Mouse (Mus musculus): ENCODE results near the gene Kcnip1.

Kcnip1 gene

GRCm38 (mm10) chr11:33821331-33821730, 171.6 kb downstream of the Kcnip1 start:
- DNase-seq = no peak

- DNase-seq = no peak
These were observed 172.1 kb downstream of the Kcnip1 start for GRCm38 (mm10) chr11:33820876-33821275.

GRCm38 (mm10) chr11:33818861-33819503, 174.0 kb downstream of the Kcnip1 start:
- no peak for DNase-seq

- DNase-seq = no peak
These were observed 176.9 kb downstream of the Kcnip1 start for GRCm38 (mm10) chr11:33816020-33816419.

DNA sequence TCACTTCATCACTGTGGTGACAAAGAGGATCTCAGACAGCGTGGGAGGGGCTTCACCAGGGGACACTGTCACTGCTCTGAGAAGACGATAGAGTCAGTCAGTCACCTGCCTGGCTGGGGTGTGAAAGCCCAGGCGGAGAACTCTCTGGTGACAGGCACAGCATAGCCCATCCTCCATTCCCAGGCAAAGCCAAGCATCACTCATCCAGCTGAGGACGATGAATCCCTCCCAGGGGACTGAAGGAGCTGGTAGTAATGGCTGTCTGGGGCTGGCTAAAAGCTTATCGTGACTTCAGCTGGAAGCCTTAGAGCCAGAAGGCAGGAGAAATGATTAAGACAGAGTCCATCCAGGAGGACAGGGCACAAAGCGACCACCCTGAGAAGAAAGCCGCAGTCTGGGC, 182.8 kb downstream of the Kcnip1 start:
- DNase-seq = no peak

GRCm38 (mm10) chr11:33803093-33803492, 189.9 kb downstream of the Kcnip1 start:
- DNase-seq = no peak

GRCm38 (mm10) chr11:33800436-33801088, 192.4 kb downstream of the Kcnip1 start:
- no peak for DNase-seq

- no peak for DNase-seq
These were observed 193.0 kb downstream of the Kcnip1 start for GRCm38 (mm10) chr11:33799933-33800332.

DNA sequence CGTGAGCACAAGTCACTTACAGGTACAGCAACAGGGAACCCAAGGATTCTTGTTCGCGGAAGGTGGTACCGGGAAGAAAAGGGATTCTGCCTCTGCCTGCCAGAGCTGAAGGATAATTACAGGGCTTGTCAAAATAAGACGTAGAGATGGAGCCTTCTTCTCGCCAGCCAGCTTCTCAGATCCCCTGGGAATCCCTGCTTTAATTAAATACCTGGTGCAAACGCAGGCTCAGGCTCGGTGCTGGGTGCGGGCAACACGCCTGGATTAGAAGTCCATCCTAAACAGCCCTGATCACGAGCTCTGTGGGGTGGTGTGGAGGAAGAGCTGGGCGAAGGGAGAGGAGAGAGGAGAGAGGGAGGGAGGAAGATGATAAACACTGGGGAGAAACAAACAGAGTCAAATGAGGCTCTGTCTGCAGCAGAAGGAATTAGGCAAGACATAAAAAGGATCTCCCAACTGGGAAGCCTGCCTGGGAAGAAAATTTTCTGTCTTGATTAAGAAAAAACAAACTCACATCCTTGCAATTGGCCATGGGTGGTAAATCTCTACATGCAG, 194.8 kb downstream of the Kcnip1 start:
- no peak for DNase-seq

GRCm38 (mm10) chr11:33787362-33787761, 205.6 kb downstream of the Kcnip1 start:
- peak in 1 of 2 experiments; percentile 11 for DNase-seq

DNA sequence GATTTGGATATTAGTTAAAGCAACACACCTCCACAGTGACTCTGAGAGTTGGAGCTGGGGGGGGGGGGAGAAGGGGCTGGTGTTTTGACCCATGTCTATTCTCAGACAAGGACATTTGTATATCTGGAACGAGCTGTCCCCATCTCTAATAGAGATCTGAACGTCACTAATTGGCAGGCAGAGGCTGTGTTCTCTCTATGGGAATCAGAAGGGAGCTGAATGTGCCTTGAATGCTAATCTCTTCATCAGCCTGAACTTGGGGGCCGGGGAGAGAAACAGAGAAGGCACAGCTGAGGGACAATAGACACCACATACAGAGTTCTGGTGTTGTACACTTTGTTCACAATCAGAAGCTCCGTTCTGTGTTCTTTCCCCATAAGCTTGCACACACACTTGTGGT, 206.4 kb downstream of the Kcnip1 start:
- DNase-seq = no peak

GRCm38 (mm10) chr11:33781561-33781971, 211.4 kb downstream of the Kcnip1 start:
- no peak for DNase-seq

DNA sequence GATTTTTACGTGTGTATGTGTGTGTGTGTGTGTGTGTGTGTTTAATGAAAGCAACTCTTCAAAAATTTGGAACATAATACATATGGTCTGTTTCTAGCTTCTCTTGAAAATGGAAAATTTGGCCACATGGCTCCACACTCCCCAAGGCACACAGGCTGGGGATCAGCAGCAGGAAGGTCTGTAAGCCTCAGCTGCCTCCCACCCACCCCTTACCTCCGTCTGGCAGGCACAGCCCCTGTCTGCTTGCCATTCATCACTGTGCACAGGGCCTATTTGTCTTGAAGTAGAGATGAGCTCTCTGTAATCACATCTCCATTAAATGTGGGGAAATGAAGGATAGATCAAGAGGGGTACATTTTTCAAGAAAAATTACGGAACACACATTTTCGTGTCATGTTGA, 212.7 kb downstream of the Kcnip1 start:
- no peak for DNase-seq

- no peak for DNase-seq
These were observed 220.3 kb downstream of the Kcnip1 start for GRCm38 (mm10) chr11:33772615-33773141.

GRCm38 (mm10) chr11:33772043-33772442, 220.9 kb downstream of the Kcnip1 start:
- no peak for DNase-seq

DNA sequence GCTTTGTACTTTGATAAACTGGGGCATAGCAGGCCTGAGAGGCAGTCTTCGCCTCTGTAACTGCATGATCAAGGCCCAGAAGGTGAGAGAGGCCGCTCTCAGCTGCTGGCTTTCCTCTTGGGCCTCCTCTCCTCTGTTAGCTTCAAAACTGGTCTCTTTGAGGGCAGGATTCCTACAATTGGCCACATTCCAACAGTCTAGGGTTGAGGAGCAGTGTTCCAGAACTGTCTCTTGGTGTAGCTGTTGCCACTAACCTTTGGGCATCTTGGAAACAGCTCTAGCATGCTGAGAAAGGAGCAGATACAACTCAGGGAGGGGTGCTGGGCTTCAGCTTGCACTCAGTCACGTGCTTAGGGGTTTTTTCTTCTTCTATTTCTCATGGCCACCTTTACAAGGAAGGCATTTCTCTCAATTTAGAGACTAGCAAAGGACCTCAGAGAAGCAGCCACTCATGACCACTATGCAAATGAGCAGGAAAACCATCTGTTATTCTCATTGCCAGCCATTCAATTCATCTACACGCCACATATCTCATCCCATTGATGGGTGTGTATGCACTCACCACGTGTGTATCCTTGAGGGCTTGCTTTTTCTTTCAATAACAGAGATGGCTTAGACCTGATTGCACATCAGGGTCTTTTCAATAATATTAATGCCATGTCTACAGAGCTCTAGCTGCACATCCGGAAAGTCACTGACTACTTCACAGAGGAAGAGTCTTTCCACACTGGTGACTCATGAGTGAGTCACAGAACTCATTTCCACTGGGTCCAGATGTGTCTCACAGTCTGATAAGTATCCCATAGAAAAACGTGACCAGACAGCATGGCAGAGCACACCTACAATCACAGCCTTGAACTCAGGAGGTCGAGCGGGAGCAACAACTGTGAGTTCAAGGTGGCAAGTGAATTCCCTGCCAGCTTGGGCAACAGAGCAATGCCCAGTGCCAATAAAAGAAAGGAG, 225.7 kb downstream of the Kcnip1 start:
- DNase-seq = no peak

GRCm38 (mm10) chr11:33761201-33761755, 231.7 kb downstream of the Kcnip1 start:
- DNase-seq = no peak

DNA sequence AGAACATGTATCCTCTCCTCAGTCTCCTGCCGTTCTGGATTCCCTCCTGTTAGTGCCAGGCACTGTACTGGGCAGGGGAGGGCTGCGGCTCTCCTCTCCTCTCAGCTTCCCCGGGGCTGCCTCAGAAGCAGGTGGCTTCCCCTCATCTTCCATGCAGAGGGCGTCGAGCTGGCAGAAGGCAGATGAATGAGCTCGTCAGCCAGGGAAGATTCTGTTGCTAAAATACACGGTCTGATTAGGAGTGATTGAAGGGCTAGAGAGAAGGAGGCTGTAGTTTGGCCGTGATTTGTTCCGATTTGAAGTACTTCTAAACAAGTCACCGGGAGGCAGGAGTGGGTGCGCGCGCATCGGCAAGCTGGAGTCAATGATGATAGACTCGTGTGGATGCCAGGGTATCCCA, 236.3 kb downstream of the Kcnip1 start:
- no peak for DNase-seq

DNA sequence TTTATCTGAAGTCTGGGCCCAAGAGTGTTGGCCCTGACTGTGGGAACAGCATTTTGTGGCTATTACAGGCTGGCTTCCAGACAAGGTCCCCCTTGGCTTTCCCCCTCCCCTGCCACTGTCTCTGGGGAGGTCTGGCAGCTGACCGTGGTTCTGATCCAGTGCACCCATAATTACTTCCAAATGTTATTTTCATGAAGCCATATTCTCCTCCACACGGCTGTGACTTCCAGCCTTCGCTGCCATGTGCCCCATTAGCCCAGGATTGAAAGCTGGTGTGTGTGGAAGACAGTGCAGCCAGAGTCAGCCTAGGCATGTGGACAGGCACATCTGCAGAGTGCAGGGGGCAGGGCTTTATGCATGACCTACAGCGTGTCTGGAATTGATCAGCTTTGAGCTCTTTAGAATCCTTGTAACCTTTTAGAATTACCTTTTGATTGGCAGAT, 240.5 kb downstream of the Kcnip1 start:
- DNase-seq = no peak

DNA sequence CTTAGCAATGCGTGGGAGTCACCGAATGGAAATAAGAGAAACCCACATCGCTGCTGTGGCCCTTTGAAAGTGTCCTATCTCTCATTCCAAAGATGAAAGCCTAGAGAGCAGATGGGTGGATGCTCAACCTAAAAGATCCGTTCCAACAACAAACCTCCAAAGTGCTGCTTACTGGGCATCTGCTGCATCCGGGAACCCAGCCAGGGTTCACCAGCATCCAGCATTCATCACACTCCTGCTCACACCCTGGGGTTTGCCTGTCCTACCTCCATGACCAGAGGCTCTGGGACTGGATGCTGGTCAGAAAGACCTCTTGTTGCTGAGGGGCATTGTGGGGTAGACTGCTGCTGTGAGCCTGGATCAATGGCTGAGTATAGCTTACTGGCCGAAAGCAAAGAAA, 241.4 kb downstream of the Kcnip1 start:
- DNase-seq = no peak

GRCm38 (mm10) chr11:33749979-33750378, 243.0 kb downstream of the Kcnip1 start:
- no peak for DNase-seq

DNA sequence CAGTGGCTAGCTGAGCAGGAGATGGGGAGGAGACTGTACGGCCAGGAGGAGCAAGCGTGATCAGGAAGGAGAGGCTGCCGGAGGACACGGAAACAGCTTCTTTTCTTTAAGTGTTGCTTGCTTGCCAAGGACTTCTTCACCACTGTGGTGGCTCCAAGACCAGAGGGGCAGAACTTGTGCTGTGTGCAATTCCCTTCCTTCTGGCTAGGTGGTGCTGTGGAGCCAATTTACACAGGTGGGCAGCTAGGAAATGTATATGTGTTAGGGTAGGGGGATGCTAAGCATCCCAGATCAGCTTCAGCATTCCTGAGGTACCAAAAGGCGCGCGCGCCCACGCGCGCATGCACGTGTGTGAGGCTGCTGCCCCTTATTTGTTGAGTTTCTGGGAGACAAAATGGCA, 243.5 kb downstream of the Kcnip1 start:
- no peak for DNase-seq

DNA sequence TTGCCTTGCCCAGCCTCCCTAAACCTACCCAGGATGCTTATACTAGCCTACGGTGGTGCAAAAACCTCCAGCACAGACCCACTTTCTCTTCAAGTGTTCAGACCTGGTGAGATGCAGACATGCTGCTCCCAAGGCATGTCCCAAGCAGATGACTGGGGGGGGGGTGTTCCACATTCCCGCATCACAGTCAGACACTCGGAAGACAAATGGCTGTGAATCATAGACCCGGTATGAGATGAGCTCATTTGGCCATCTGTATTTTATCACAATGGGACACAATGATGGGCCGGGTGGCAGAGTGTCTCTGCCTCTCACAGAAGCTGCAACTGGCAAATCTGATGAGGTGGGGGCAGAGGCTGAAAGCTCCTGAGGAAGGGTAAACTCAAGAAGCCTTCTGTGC, 244.2 kb downstream of the Kcnip1 start:
- DNase-seq = no peak
